Mouse (Mus musculus) heart, embryonic 16.5 days (tissue): Measurements from ENCODE around the gene Synpr. TPM values are rescaled to one million over a fixed set of nuclear protein-coding genes. Genes with fewer than 3 reads are reported as not detected.

Experiments
- ATAC-seq: fragments of 200-750 bp; cut with Nextera tagmentation; replicated peaks from 2 replicates; pipeline ENCODE4 v1.8.0; 2017; ENCODE audit warnings: moderate number of reproducible peaks; ENCODE audit not compliant: insufficient read depth, low FRiP score; ENCODE audit errors: extremely low read depth
- H3K27ac ChIP-seq: fragments of 300-500 bp; sonication (generic); 2 replicates; pipeline ENCODE4 v1.5.1; 2014; ENCODE audit warnings: mild to moderate bottlenecking, low read length, control low read depth, moderate library complexity
- H3K27me3 ChIP-seq: fragments of 300-500 bp; sonication (generic); 2 replicates; pipeline ENCODE4 v1.6.1; 2014; ENCODE audit warnings: low read length, mixed read lengths; ENCODE audit not compliant: control insufficient read depth, insufficient read depth
- H3K36me3 ChIP-seq: fragments of 300-500 bp; sonication (generic); 2 replicates; pipeline ENCODE4 v1.6.1; 2014; ENCODE audit not compliant: control insufficient read depth, insufficient read depth
- H3K4me1 ChIP-seq: fragments of 300-500 bp; sonication (generic); 2 replicates; pipeline ENCODE4 v1.6.1; 2014; ENCODE audit warnings: low read length, mixed read lengths; ENCODE audit not compliant: control insufficient read depth, insufficient read depth
- H3K4me2 ChIP-seq: fragments of 300-500 bp; sonication (generic); 2 replicates; pipeline ENCODE4 v1.6.1; 2014; ENCODE audit warnings: low read depth, mild to moderate bottlenecking, control low read depth, low read length
- H3K4me3 ChIP-seq: fragments of 300-500 bp; sonication (generic); 2 replicates; pipeline ENCODE4 v1.5.1; 2014; ENCODE audit warnings: mild to moderate bottlenecking, control low read depth, low read length
- H3K9ac ChIP-seq: fragments of 300-500 bp; sonication (generic); 2 replicates; pipeline ENCODE4 v1.6.1; 2014; ENCODE audit warnings: low read length, control low read depth
- H3K9me3 ChIP-seq: fragments of 300-500 bp; sonication (generic); replicated peaks from 2 replicates; pipeline ENCODE4 v1.6.1; 2016; ENCODE audit warnings: low read length; ENCODE audit not compliant: control insufficient read depth
- WGBS: fragments of 180-500 bp; shearing (Covaris S2); extraction: QIAGEN DNeasy Blood & Tissue Kit; methylation state at CpG from one replicate; pipeline ENCODE4 v1.1.7; 2014; 5-methylcytosine and 5-hydroxymethylcytosine counted together
- polyA plus RNA-seq: library from polyadenylated mRNA; unstranded; fragments of >200 nt; fragmentation: Nextera tagmentation; extraction: Ambion mirVana; gene quantifications from 2 replicates; pipeline ENCODE4 v1.2.1, GENCODE M21; 2015

Synpr gene
- polyA plus RNA-seq, 1 experiment from 2014 or later: 1.9 TPM

GRCm38 (mm10) chr14:13368309-13368708, 83.7 kb downstream of the Synpr start:
- Histone ChIP-seq H3K36me3 (no peaks in the 10 kb centered on the region), H3K4me2 (no peak overlapping the region), H3K9me3 (no peaks in the 10 kb centered on the region), H3K9ac (no peak overlapping the region), H3K4me1 (no peaks in the 10 kb centered on the region), H3K27ac (no peak overlapping the region), H3K27me3 (no peaks in the 10 kb centered on the region), H3K4me3 (no peak overlapping the region)
- WGBS: 74% methylated on average over 3 of the region's 3 CpGs
- no peak for ATAC-seq

- no peak overlapping the region for H3K9ac ChIP-seq
- no peak overlapping the region for H3K4me2 ChIP-seq
- no peak for ATAC-seq
- H3K36me3 ChIP-seq: no peaks in the 10 kb centered on the region
- no peak overlapping the region for H3K4me3 ChIP-seq
- no peaks in the 10 kb centered on the region for H3K9me3 ChIP-seq
- H3K27me3 ChIP-seq: no peaks in the 10 kb centered on the region
- no peak overlapping the region for H3K27ac ChIP-seq
- WGBS: 78% methylated on average over 7 of the region's 7 CpGs
- no peaks in the 10 kb centered on the region for H3K4me1 ChIP-seq
Observed at GRCm38 (mm10) chr14:13389081-13389480, 104.5 kb downstream of the Synpr start.

- no peak overlapping the region for H3K9ac ChIP-seq
- ATAC-seq: no peak
- WGBS: 68% methylated on average over 5 of the region's 5 CpGs
- no peak overlapping the region for H3K27ac ChIP-seq
- no peaks in the 10 kb centered on the region for H3K4me1 ChIP-seq
- no peaks in the 10 kb centered on the region for H3K9me3 ChIP-seq
- no peak overlapping the region for H3K4me2 ChIP-seq
- no peaks in the 10 kb centered on the region for H3K36me3 ChIP-seq
- no peaks in the 10 kb centered on the region for H3K27me3 ChIP-seq
- no peak overlapping the region for H3K4me3 ChIP-seq
Observed at GRCm38 (mm10) chr14:13389954-13390353, 105.4 kb downstream of the Synpr start.

- ATAC-seq: no peak
- Histone ChIP-seq H3K27ac (no peak overlapping the region), H3K27me3 (no peaks in the 10 kb centered on the region), H3K9me3 (no peaks in the 10 kb centered on the region), H3K36me3 (no peaks in the 10 kb centered on the region), H3K4me1 (no peaks in the 10 kb centered on the region), H3K9ac (no peak overlapping the region), H3K4me2 (no peak overlapping the region), H3K4me3 (no peak overlapping the region)
- 37% methylated on average over 6 of the region's 6 CpGs for WGBS
Observed at GRCm38 (mm10) chr14:13399226-13400020, 114.8 kb downstream of the Synpr start.

GRCm38 (mm10) chr14:13411636-13412035, 127.1 kb downstream of the Synpr start:
- H3K27ac ChIP-seq: no peak overlapping the region
- H3K27me3 ChIP-seq: no peaks in the 10 kb centered on the region
- ATAC-seq: no peak
- WGBS: 25% methylated on average over 1 of the region's 1 CpGs
- peaks cover 3% of the 10 kb centered on the region; the same call in 1 of the 2 replicates for H3K4me1 ChIP-seq
- H3K9ac ChIP-seq: no peak overlapping the region
- H3K4me2 ChIP-seq: no peak overlapping the region
- no peaks in the 10 kb centered on the region for H3K36me3 ChIP-seq
- H3K4me3 ChIP-seq: no peak overlapping the region
- H3K9me3 ChIP-seq: no peaks in the 10 kb centered on the region

GRCm38 (mm10) chr14:13440723-13441122, 156.1 kb downstream of the Synpr start:
- Histone ChIP-seq H3K27me3 (no peaks in the 10 kb centered on the region), H3K9ac (no peak overlapping the region), H3K4me1 (no peaks in the 10 kb centered on the region), H3K9me3 (no peaks in the 10 kb centered on the region), H3K4me2 (no peak overlapping the region), H3K36me3 (no peaks in the 10 kb centered on the region), H3K27ac (no peak overlapping the region), H3K4me3 (no peak overlapping the region)
- no peak for ATAC-seq
- WGBS: 71% methylated on average over 6 of the region's 6 CpGs

- Histone ChIP-seq H3K27ac (no peak overlapping the region), H3K9ac (no peak overlapping the region), H3K4me3 (no peak overlapping the region), H3K9me3 (no peaks in the 10 kb centered on the region), H3K4me2 (no peak overlapping the region), H3K36me3 (no peaks in the 10 kb centered on the region), H3K27me3 (no peaks in the 10 kb centered on the region), H3K4me1 (no peaks in the 10 kb centered on the region)
- ATAC-seq: no peak
- 31% methylated on average over 2 of the region's 2 CpGs for WGBS
Observed at GRCm38 (mm10) chr14:13444908-13445307, 160.3 kb downstream of the Synpr start.

- no peak for ATAC-seq
Observed at GRCm38 (mm10) chr14:13453461-13454204, 169.1 kb downstream of the Synpr start.

GRCm38 (mm10) chr14:13454991-13455390, 170.4 kb downstream of the Synpr start:
- Histone ChIP-seq H3K36me3 (no peaks in the 10 kb centered on the region), H3K4me3 (no peak overlapping the region), H3K9ac (no peak overlapping the region), H3K27ac (no peak overlapping the region), H3K4me1 (no peaks in the 10 kb centered on the region), H3K4me2 (no peak overlapping the region), H3K9me3 (no peaks in the 10 kb centered on the region), H3K27me3 (no peaks in the 10 kb centered on the region)
- ATAC-seq: no peak

More at GRCm38 (mm10) chr14:13453461-13454204, 169.1 kb downstream of the Synpr start:
- 29% methylated on average over 3 of the region's 3 CpGs for WGBS
- H3K4me3 ChIP-seq: no peak overlapping the region
- no peaks in the 10 kb centered on the region for H3K36me3 ChIP-seq
- H3K27me3 ChIP-seq: no peaks in the 10 kb centered on the region
- H3K27ac ChIP-seq: no peak overlapping the region
- no peaks in the 10 kb centered on the region for H3K4me1 ChIP-seq
- no peaks in the 10 kb centered on the region for H3K9me3 ChIP-seq
- no peak overlapping the region for H3K9ac ChIP-seq
- no peak overlapping the region for H3K4me2 ChIP-seq
